Comparison of ENCODE assay signal across 7 mouse cellular contexts in the genomic region with DNA sequence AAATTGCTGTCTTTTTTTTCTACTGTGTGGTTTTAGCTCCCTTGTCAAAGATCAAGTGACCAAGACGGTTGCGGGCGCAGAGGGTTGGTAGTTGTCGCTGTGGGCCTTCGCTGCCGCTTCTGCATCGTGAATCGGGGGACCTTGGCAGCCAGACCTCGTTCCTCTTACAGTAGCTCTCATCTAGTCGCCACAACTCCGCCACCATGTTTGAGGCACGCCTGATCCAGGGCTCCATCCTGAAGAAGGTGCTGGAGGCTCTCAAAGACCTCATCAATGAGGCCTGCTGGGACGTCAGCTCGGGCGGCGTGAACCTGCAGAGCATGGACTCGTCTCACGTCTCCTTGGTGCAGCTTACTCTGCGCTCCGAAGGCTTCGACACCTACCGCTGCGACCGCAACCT.
DNase-seq lines count a peak whose midpoint lies in the region; ATAC-seq lines count a peak whose summit lies in the region.
"Not testable (repeated sequence)": the region's sequence is repeated elsewhere in the genome, so short reads cannot be mapped to it uniquely, and the experiment has no call there.

No protein-coding gene starts in this region.

- intact Hi-C loops in left cerebral cortex, postnatal 14 days (cut with DNase I): not testable (repeated sequence)

- DNase-seq in adrenal gland, postnatal 36 days: peak; percentile 3 to 9
- DNase-seq in heart, adult 9 months (ENCODE audit: low spot score in 2 of 2): peak; percentile 4 to 25
- peak; percentile 22 for DNase-seq in layer of hippocampus, adult 11-12 months (ENCODE audit: low spot score)
- DNase-seq in left cerebral cortex, postnatal 14 days (ENCODE audit: low spot score in 2 of 2): peak; percentile 3 to 10
- DNase-seq in testis, postnatal 14 days (ENCODE audit: low spot score): peak; percentile 16

- ATAC-seq in frontal cortex, adult (ENCODE audit: low TSS enrichment): peak; percentile 89; the same call in 1 of the 2 replicates
- peak; percentile 44; the same call in 1 of the 2 replicates for ATAC-seq in neutrophil, adult 5-6 weeks (ENCODE audit: extremely low read depth, insufficient number of reproducible peaks, low FRiP score, poor library complexity, severe bottlenecking)

Comparison
In these comparisons a context has a peak if more than half of its experiments do, and no peak if none do; other contexts are left out.
1. Peak in every context shown above with its lines: DNase-seq and ATAC-seq.